Mouse (Mus musculus): ENCODE results near the gene Fam186b.

DNA sequence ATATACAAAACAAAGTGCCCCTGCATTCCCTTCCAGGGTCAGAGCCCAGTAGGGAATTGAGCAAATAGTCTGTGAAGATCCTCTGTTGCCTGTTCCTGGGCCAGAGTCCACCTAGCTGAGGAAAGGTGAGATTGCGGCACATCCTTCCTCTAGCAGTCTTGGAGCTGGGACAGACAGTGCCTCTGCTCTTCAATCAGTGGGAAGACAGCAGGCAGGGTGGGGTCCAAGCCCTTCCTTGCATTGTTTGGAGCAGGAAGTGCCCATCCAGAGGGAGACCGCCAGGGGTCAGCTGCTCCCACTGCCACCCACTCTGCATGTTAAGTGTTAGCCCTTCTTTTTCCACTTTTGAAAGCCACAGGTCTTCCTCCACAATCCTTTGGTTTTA, 21.6 kb upstream of the Fam186b start:
- TF ChIP-seq CTCF (conservative IDR thresholded peaks at IDR 0.05; ENCODE audit: insufficient read depth, insufficient read length, low read depth, low read length) (peak; percentile 36; the same call in 1 of the 2 replicates), POLR2A (IDR thresholded peaks at IDR 0.05; ENCODE audit: low read depth, low read length) (no peak)

All from kidney, adult 2 months (tissue).